Mouse (Mus musculus): ENCODE measurements around the gene Mob1a.

GRCm38 (mm10) chr6:83363075-83363474 is 37.3 kb downstream of the Mob1a start:
- TF ChIP-seq CTCF (IDR thresholded peaks at IDR 0.05; ENCODE audit: borderline replicate concordance, insufficient read depth, low read depth, low read length) (no peak), POLR2A (IDR thresholded peaks at IDR 0.05; ENCODE audit: borderline replicate concordance, insufficient read depth, low read length) (no peak)
